Mouse (Mus musculus): Measurements from ENCODE around the gene Rps10. TPM values are rescaled to one million over a fixed set of nuclear protein-coding genes. Genes with fewer than 3 reads are reported as not detected.

The Rps10 gene
- polyA plus RNA-seq, 1 experiment from 2014 or later: 920 TPM

DNA sequence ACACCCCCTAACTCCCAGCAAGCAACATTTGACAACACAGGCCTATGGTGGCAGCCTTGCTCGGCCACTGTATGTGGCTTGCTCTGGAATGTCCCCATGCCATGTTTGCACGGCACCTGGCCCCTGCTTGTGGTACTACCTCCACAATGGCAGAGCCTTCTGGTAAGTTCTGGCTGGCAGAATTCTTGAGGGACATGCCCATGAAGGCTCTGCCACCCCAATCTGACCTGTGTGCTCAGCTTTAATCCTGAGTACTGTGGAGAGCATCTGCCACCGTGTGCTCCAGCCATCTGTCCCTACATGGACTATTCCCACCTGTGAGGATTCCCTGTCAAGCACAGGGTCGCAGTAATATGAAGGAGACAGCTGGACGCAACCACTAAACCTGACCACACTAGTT lies 35.6 kb downstream of the Rps10 start:
- peaks cover 3% of the 10 kb centered on the region; the same call in 1 of the 2 replicates for H3K36me3 ChIP-seq (replicated peaks; ENCODE audit: control insufficient read depth, insufficient read depth, low read depth, low read length)
- 84% methylated on average over 5 of the region's 5 CpGs for WGBS
- no peak overlapping the region for H3K27ac ChIP-seq (replicated peaks; ENCODE audit: low read depth, low read length)
- no peak for DNase-seq (ENCODE audit: low spot score)
- no peak overlapping the region for H3K4me3 ChIP-seq (ENCODE audit: low read depth, low read length)
- H3K27me3 ChIP-seq (ENCODE audit: control insufficient read depth, insufficient read depth, low read length): no peaks in the 10 kb centered on the region
- H3K4me2 ChIP-seq (ENCODE audit: low read depth, low read length): no peak overlapping the region
- H3K4me1 ChIP-seq (ENCODE audit: control insufficient read depth, insufficient read depth, low read length): no peaks in the 10 kb centered on the region
- H3K9me3 ChIP-seq (replicated peaks; ENCODE audit: control insufficient read depth, low read length): no peaks in the 10 kb centered on the region
- H3K9ac ChIP-seq (replicated peaks; ENCODE audit: low read length): no peak overlapping the region
- no peak for ATAC-seq (replicated peaks; ENCODE audit: insufficient number of reproducible peaks, low FRiP score, low TSS enrichment, low read depth)

- DNase-seq (ENCODE audit: low spot score) (no peak), ATAC-seq (replicated peaks; ENCODE audit: insufficient number of reproducible peaks, low FRiP score, low TSS enrichment, low read depth) (no peak)
- Histone ChIP-seq H3K9me3 (replicated peaks; ENCODE audit: control insufficient read depth, low read length) (no peaks in the 10 kb centered on the region), H3K36me3 (replicated peaks; ENCODE audit: control insufficient read depth, insufficient read depth, low read depth, low read length) (peaks cover 8% of the 10 kb centered on the region), H3K27me3 (ENCODE audit: control insufficient read depth, insufficient read depth, low read length) (no peaks in the 10 kb centered on the region), H3K27ac (replicated peaks; ENCODE audit: low read depth, low read length) (no peak overlapping the region), H3K9ac (replicated peaks; ENCODE audit: low read length) (no peak overlapping the region), H3K4me1 (ENCODE audit: control insufficient read depth, insufficient read depth, low read length) (no peaks in the 10 kb centered on the region), H3K4me2 (ENCODE audit: low read depth, low read length) (no peak overlapping the region), H3K4me3 (ENCODE audit: low read depth, low read length) (no peak overlapping the region)
- WGBS: 92% methylated on average over 3 of the region's 3 CpGs
These were observed 36.2 kb downstream of the Rps10 start for GRCm38 (mm10) chr17:27600286-27600685.

DNA sequence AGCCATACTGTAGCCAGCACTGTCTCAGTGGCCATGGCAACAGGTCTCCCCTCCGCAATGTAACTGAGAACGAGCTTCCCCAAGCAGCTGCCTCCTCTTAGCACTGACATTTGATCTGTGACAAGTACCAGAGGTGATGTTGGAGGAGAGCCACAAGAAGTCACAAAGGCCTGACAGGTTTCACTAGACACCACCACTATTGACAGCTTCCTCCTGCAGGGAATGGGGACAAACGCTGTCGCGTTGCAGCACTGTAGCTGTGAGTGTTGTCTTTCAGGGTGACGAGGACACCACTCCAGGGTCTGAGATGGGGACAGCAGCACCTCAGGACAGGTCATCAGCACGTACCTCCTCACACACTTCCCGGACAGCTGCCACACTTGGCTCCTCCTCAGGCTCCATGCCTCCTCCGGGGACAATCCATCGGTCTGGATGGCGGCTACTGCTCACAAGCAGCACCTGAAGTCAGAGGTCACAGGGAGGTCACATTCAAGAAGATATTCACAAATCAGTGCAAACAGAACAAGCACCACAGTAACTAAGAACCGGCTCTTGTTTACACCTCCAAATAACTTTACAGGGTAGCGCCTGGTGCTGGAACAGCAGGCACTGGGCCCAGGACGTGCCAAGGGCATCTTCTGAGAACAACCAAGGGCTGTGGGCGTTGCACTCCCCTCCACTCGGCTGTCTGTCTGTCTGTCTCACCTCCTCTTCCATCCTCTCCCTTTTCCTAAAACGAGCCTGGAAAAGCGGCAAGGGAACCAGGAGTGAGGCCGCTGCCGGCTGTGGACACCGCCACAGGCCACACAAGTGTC lies 39.9 kb downstream of the Rps10 start:
- no peak overlapping the region for H3K4me2 ChIP-seq (ENCODE audit: low read depth, low read length)
- H3K27ac ChIP-seq (replicated peaks; ENCODE audit: low read depth, low read length): no peak overlapping the region
- ATAC-seq (replicated peaks; ENCODE audit: insufficient number of reproducible peaks, low FRiP score, low TSS enrichment, low read depth): 0 out of 2 replicates have a peak, but pooled peaks have one; percentile 25
- H3K4me1 ChIP-seq (ENCODE audit: control insufficient read depth, insufficient read depth, low read length): no peaks in the 10 kb centered on the region
- DNase-seq (ENCODE audit: low spot score): no peak
- H3K4me3 ChIP-seq (ENCODE audit: low read depth, low read length): no peak overlapping the region
- H3K27me3 ChIP-seq (ENCODE audit: control insufficient read depth, insufficient read depth, low read length): no peaks in the 10 kb centered on the region
- no peaks in the 10 kb centered on the region for H3K9me3 ChIP-seq (replicated peaks; ENCODE audit: control insufficient read depth, low read length)
- H3K36me3 ChIP-seq (replicated peaks; ENCODE audit: control insufficient read depth, insufficient read depth, low read depth, low read length): peaks cover 16% of the 10 kb centered on the region
- WGBS: 80% methylated on average over 21 of the region's 21 CpGs
- no peak overlapping the region for H3K9ac ChIP-seq (replicated peaks; ENCODE audit: low read length)

DNA sequence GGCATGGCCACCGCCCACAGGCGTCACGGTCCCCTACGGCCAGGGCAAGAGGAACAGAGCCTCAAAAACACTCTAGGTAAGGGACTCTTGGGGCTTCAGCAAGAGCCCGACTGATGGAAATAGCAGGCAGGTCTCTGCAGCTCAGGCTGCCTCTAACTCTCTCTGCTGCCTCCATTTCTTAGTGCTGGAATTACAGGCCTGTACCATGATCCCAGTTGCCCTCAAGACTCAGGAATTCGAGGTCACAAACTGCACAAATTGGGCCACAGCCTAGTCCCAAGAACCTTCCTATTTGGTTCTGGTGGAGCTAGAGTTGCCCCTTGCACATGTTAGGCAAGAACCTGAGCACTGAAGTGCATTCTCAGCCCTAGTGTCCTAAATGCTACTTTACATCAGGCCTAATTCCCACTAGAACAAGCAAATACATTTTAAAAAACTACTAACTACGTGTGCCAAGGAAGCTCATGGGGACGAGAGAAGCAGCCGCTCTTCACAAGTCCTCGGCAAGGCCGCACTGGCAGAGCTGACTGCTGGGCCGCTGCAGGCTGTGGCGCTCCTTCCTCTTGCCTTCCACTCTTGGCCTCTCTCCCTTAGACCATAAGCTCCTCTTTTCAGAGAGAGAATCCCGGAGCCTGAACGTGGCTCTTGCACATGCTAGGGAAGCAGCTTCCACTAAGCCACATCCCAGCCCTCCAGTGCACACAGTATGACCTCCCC lies 40.7 kb downstream of the Rps10 start:
- Histone ChIP-seq H3K4me1 (ENCODE audit: control insufficient read depth, insufficient read depth, low read length) (no peaks in the 10 kb centered on the region), H3K9ac (replicated peaks; ENCODE audit: low read length) (no peak overlapping the region; the same call in none of the 2 replicates), H3K9me3 (replicated peaks; ENCODE audit: control insufficient read depth, low read length) (no peaks in the 10 kb centered on the region), H3K27me3 (ENCODE audit: control insufficient read depth, insufficient read depth, low read length) (no peaks in the 10 kb centered on the region), H3K4me3 (ENCODE audit: low read depth, low read length) (no peak overlapping the region), H3K27ac (replicated peaks; ENCODE audit: low read depth, low read length) (no peak overlapping the region), H3K4me2 (ENCODE audit: low read depth, low read length) (no peak overlapping the region), H3K36me3 (replicated peaks; ENCODE audit: control insufficient read depth, insufficient read depth, low read depth, low read length) (peaks cover 16% of the 10 kb centered on the region)
- 90% methylated on average over 15 of the region's 15 CpGs for WGBS
- DNase-seq (ENCODE audit: low spot score) (no peak), ATAC-seq (replicated peaks; ENCODE audit: insufficient number of reproducible peaks, low FRiP score, low TSS enrichment, low read depth) (no peak)

- Histone ChIP-seq H3K9me3 (replicated peaks; ENCODE audit: control insufficient read depth, low read length) (no peaks in the 10 kb centered on the region), H3K36me3 (replicated peaks; ENCODE audit: control insufficient read depth, insufficient read depth, low read depth, low read length) (peaks cover 16% of the 10 kb centered on the region), H3K4me1 (ENCODE audit: control insufficient read depth, insufficient read depth, low read length) (no peaks in the 10 kb centered on the region), H3K27me3 (ENCODE audit: control insufficient read depth, insufficient read depth, low read length) (no peaks in the 10 kb centered on the region), H3K4me3 (ENCODE audit: low read depth, low read length) (no peak overlapping the region), H3K27ac (replicated peaks; ENCODE audit: low read depth, low read length) (no peak overlapping the region), H3K9ac (replicated peaks; ENCODE audit: low read length) (no peak overlapping the region), H3K4me2 (ENCODE audit: low read depth, low read length) (no peak overlapping the region)
- DNase-seq (ENCODE audit: low spot score) (no peak), ATAC-seq (replicated peaks; ENCODE audit: insufficient number of reproducible peaks, low FRiP score, low TSS enrichment, low read depth) (no peak)
- WGBS: 94% methylated on average over 7 of the region's 7 CpGs
These were observed 43.9 kb downstream of the Rps10 start for GRCm38 (mm10) chr17:27592565-27592910.

- Histone ChIP-seq H3K27ac (replicated peaks; ENCODE audit: low read depth, low read length) (no peak overlapping the region), H3K4me1 (ENCODE audit: control insufficient read depth, insufficient read depth, low read length) (no peaks in the 10 kb centered on the region), H3K27me3 (ENCODE audit: control insufficient read depth, insufficient read depth, low read length) (no peaks in the 10 kb centered on the region), H3K9me3 (replicated peaks; ENCODE audit: control insufficient read depth, low read length) (no peaks in the 10 kb centered on the region), H3K36me3 (replicated peaks; ENCODE audit: control insufficient read depth, insufficient read depth, low read depth, low read length) (peaks cover 16% of the 10 kb centered on the region), H3K4me3 (ENCODE audit: low read depth, low read length) (no peak overlapping the region), H3K4me2 (ENCODE audit: low read depth, low read length) (no peak overlapping the region), H3K9ac (replicated peaks; ENCODE audit: low read length) (no peak overlapping the region)
- DNase-seq (ENCODE audit: low spot score) (no peak), ATAC-seq (replicated peaks; ENCODE audit: insufficient number of reproducible peaks, low FRiP score, low TSS enrichment, low read depth) (no peak)
- 87% methylated on average over 12 of the region's 12 CpGs for WGBS
These were observed 44.5 kb downstream of the Rps10 start for GRCm38 (mm10) chr17:27591826-27592564.

- H3K27me3 ChIP-seq (ENCODE audit: control insufficient read depth, insufficient read depth, low read length): no peaks in the 10 kb centered on the region
- H3K36me3 ChIP-seq (replicated peaks; ENCODE audit: control insufficient read depth, insufficient read depth, low read depth, low read length): peaks cover 3% of the 10 kb centered on the region
- WGBS: 80% methylated on average over 8 of the region's 8 CpGs
- H3K4me2 ChIP-seq (ENCODE audit: low read depth, low read length): no peak overlapping the region
- H3K27ac ChIP-seq (replicated peaks; ENCODE audit: low read depth, low read length): no peak overlapping the region
- H3K9ac ChIP-seq (replicated peaks; ENCODE audit: low read length): no peak overlapping the region
- DNase-seq (ENCODE audit: low spot score): no peak
- H3K9me3 ChIP-seq (replicated peaks; ENCODE audit: control insufficient read depth, low read length): no peaks in the 10 kb centered on the region
- ATAC-seq (replicated peaks; ENCODE audit: insufficient number of reproducible peaks, low FRiP score, low TSS enrichment, low read depth): no peak
- H3K4me3 ChIP-seq (ENCODE audit: low read depth, low read length): no peak overlapping the region
- H3K4me1 ChIP-seq (ENCODE audit: control insufficient read depth, insufficient read depth, low read length): no peaks in the 10 kb centered on the region
These were observed 48.2 kb downstream of the Rps10 start for GRCm38 (mm10) chr17:27588231-27588630.
